Mouse (Mus musculus): ENCODE results near the gene Snupn.
"Not testable (repeated sequence)": the region's sequence is repeated elsewhere in the genome, so short reads cannot be mapped to it uniquely, and the experiment has no call there.

The Snupn gene

GRCm38 (mm10) chr9:56950414-56951400, at the start of gene Snupn:
TSS of gene Snupn (plus strand) at chr9:56950878.
- DNase-seq (ENCODE audit: low spot score) = peak; percentile 96

- peak; percentile 55 for DNase-seq (ENCODE audit: low spot score)
Observed at GRCm38 (mm10) chr9:56901187-56901586, 49.5 kb upstream of the Snupn start.

- DNase-seq (ENCODE audit: low spot score) = no peak
Observed at GRCm38 (mm10) chr9:56903662-56904061, 47.0 kb upstream of the Snupn start.

GRCm38 (mm10) chr9:56907549-56907948, 43.1 kb upstream of the Snupn start:
- no peak for DNase-seq (ENCODE audit: low spot score)

- not testable (repeated sequence) for DNase-seq (ENCODE audit: low spot score)
Observed at GRCm38 (mm10) chr9:56909991-56910390, 40.7 kb upstream of the Snupn start.

- no peak for DNase-seq (ENCODE audit: low spot score)
Observed at GRCm38 (mm10) chr9:56911017-56911416, 39.7 kb upstream of the Snupn start.

GRCm38 (mm10) chr9:56913991-56914390, 36.7 kb upstream of the Snupn start:
- DNase-seq (ENCODE audit: low spot score) = no peak

- DNase-seq (ENCODE audit: low spot score) = no peak
Observed at GRCm38 (mm10) chr9:56915116-56915515, 35.6 kb upstream of the Snupn start.

- DNase-seq (ENCODE audit: low spot score) = no peak
Observed at GRCm38 (mm10) chr9:56915695-56916410, 34.8 kb upstream of the Snupn start.

- no peak for DNase-seq (ENCODE audit: low spot score)
Observed at GRCm38 (mm10) chr9:56917131-56917530, 33.5 kb upstream of the Snupn start.

GRCm38 (mm10) chr9:56918466-56918865, 32.2 kb upstream of the Snupn start:
- DNase-seq (ENCODE audit: low spot score) = no peak

- DNase-seq (ENCODE audit: low spot score) = no peak
Observed at GRCm38 (mm10) chr9:56922746-56923145, 27.9 kb upstream of the Snupn start.

GRCm38 (mm10) chr9:56923841-56924650, 26.6 kb upstream of the Snupn start:
- no peak for DNase-seq (ENCODE audit: low spot score)

- peak; percentile 73 for DNase-seq (ENCODE audit: low spot score)
Observed at GRCm38 (mm10) chr9:56924651-56925027, 26.0 kb upstream of the Snupn start.

- no peak for DNase-seq (ENCODE audit: low spot score)
Observed at GRCm38 (mm10) chr9:56925291-56926024, 25.2 kb upstream of the Snupn start.

- DNase-seq (ENCODE audit: low spot score) = no peak
Observed at GRCm38 (mm10) chr9:56926025-56926360, 24.7 kb upstream of the Snupn start.

GRCm38 (mm10) chr9:56926387-56926786, 24.3 kb upstream of the Snupn start:
- DNase-seq (ENCODE audit: low spot score) = no peak

GRCm38 (mm10) chr9:56927191-56928012, 23.3 kb upstream of the Snupn start:
- DNase-seq (ENCODE audit: low spot score) = no peak

GRCm38 (mm10) chr9:56928041-56928811, 22.5 kb upstream of the Snupn start, which contains the start of gene Snx33:
TSS of gene Snx33 (minus strand) at chr9:56928371.
- peak; percentile 87 for DNase-seq (ENCODE audit: low spot score)

GRCm38 (mm10) chr9:56929496-56929895, 21.2 kb upstream of the Snupn start:
- no peak for DNase-seq (ENCODE audit: low spot score)
